Mouse (Mus musculus) liver, embryonic 16.5 days (tissue): ENCODE results near the gene Klrg1. TPM values are rescaled to one million over a fixed set of nuclear protein-coding genes. Genes with fewer than 3 reads are reported as not detected.

Source experiments
- ATAC-seq: fragments of 200-750 bp; cut with Nextera tagmentation; 2 replicates; pipeline ENCODE4 v1.8.0; 2017; ENCODE audit warnings: low read depth, mild to moderate bottlenecking, moderate number of reproducible peaks, moderate library complexity
- H3K27ac ChIP-seq: fragments of 300-500 bp; sonication (generic); 2 replicates; pipeline ENCODE4 v1.5.1; 2014; ENCODE audit warnings: mild to moderate bottlenecking, low read length
- H3K27me3 ChIP-seq: fragments of 300-500 bp; sonication (generic); 2 replicates; pipeline ENCODE4 v1.6.1; 2014; ENCODE audit warnings: low read depth, low read length, mixed read lengths; ENCODE audit not compliant: control insufficient read depth, insufficient read depth
- H3K36me3 ChIP-seq: fragments of 300-500 bp; sonication (generic); 2 replicates; pipeline ENCODE4 v1.6.1; 2014; ENCODE audit warnings: mild to moderate bottlenecking; ENCODE audit not compliant: control insufficient read depth, insufficient read depth
- H3K4me1 ChIP-seq: fragments of 300-500 bp; sonication (generic); 2 replicates; pipeline ENCODE4 v1.6.1; 2014; ENCODE audit warnings: low read depth, low read length, mixed read lengths; ENCODE audit not compliant: control insufficient read depth
- H3K4me2 ChIP-seq: fragments of 300-500 bp; sonication (generic); 2 replicates; pipeline ENCODE4 v1.6.1; 2014; ENCODE audit warnings: low read depth, low read length, mixed read lengths
- H3K4me3 ChIP-seq: fragments of 300-500 bp; sonication (generic); 2 replicates; pipeline ENCODE4 v1.5.1; 2014; ENCODE audit warnings: low read depth, mild to moderate bottlenecking, low read length
- H3K9ac ChIP-seq: fragments of 300-500 bp; sonication (generic); 2 replicates; pipeline ENCODE4 v1.6.1; 2014; ENCODE audit warnings: low read depth, low read length
- H3K9me3 ChIP-seq: fragments of 300-500 bp; sonication (generic); replicated peaks from 2 replicates; pipeline ENCODE4 v1.6.1; 2016; ENCODE audit warnings: low read length; ENCODE audit not compliant: control insufficient read depth
- WGBS: fragments of 180-500 bp; shearing (Covaris S2); extraction: QIAGEN DNeasy Blood & Tissue Kit; methylation state at CpG from one replicate; pipeline ENCODE4 v1.1.7; 2014; ENCODE audit not compliant: insufficient replicate concordance; 5-methylcytosine and 5-hydroxymethylcytosine counted together
- polyA plus RNA-seq: library from polyadenylated mRNA; unstranded; fragments of >200 nt; fragmentation: Nextera tagmentation; extraction: Ambion mirVana; gene quantifications from 2 replicates; pipeline ENCODE4 v1.2.1, GENCODE M21; 2015

The Klrg1 gene
- polyA plus RNA-seq, 1 experiment from 2014 or later, result not detected

DNA sequence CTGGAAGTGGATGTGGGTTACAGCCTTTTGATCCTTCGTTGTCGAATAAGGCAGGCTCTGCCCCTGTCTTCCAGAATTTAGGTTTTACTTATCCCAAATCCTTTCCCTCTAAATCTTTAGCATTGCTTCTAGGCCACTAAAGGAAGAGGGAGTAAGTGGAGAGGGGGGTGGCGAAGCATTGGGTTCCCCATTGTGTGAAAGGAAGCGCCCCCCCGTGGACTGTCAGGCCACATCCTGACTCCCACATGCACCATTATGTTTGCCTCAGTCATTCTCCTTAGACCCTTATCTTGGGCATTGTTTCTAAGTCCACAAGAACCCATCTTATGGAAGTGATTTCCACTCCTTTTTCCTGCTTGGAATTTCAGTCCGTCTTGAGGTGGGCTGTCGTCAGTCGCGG lies 12.6 kb upstream of the Klrg1 start:
- no peak overlapping the region for H3K4me3 ChIP-seq
- 36% methylated on average over 9 of the region's 9 CpGs for WGBS
- no peaks in the 10 kb centered on the region for H3K27me3 ChIP-seq
- no peaks in the 10 kb centered on the region for H3K4me1 ChIP-seq
- H3K36me3 ChIP-seq, result no peaks in the 10 kb centered on the region
- H3K9ac ChIP-seq, result no peak overlapping the region
- no peaks in the 10 kb centered on the region for H3K9me3 ChIP-seq
- no peak overlapping the region for H3K4me2 ChIP-seq
- H3K27ac ChIP-seq, result no peak overlapping the region
- no peak for ATAC-seq

DNA sequence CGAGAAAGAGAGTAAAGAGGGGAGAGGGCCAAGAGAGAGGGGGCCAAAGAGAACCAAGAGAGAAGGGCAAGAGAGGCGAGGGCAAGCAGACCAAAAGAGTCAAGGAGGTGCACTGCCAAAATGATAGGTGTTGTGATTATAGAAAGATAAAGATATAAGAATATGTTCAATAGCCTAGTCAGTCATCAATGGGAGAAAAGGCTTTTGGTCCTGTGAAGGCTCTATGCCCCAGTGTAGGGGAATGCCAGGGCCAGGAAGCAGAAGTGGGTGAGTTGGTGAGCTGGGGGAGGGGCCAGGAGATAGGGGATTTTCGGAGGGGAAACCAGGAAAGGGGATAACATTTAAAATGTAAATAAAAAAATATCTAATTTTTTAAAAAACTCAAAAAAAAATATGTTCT lies 11.6 kb upstream of the Klrg1 start:
- Histone ChIP-seq H3K4me3 (no peak overlapping the region), H3K4me1 (no peaks in the 10 kb centered on the region), H3K9ac (no peak overlapping the region), H3K9me3 (no peaks in the 10 kb centered on the region), H3K27ac (no peak overlapping the region), H3K4me2 (no peak overlapping the region), H3K36me3 (no peaks in the 10 kb centered on the region), H3K27me3 (no peaks in the 10 kb centered on the region)
- ATAC-seq, result no peak
- 36% methylated on average over 3 of the region's 3 CpGs for whole genome bisulfite sequencing

DNA sequence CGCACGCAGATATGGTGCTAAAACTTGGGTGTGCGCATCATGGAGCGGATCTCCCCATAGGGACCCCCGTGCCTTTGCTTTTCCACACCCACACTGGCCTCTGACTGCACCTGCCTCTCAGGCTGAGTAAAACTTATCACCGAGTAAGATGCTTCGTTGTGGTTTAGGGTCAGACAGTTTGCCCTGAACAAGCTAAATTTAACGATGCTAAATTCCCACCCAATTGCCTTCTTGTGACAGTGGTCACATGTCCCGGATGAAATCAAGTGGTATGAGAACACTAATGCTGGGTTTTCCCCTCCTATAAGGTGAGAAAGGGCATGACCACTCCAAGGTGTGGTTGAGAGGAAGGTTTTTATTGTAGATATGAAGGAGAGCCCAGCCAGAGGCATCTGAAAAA lies 11.1 kb upstream of the Klrg1 start:
- H3K4me1 ChIP-seq, result no peaks in the 10 kb centered on the region
- no peaks in the 10 kb centered on the region for H3K36me3 ChIP-seq
- no peak overlapping the region for H3K9ac ChIP-seq
- no peak for ATAC-seq
- WGBS, result 52% methylated on average over 9 of the region's 9 CpGs
- H3K4me3 ChIP-seq, result no peak overlapping the region
- no peaks in the 10 kb centered on the region for H3K27me3 ChIP-seq
- no peaks in the 10 kb centered on the region for H3K9me3 ChIP-seq
- H3K4me2 ChIP-seq, result no peak overlapping the region
- H3K27ac ChIP-seq, result no peak overlapping the region

DNA sequence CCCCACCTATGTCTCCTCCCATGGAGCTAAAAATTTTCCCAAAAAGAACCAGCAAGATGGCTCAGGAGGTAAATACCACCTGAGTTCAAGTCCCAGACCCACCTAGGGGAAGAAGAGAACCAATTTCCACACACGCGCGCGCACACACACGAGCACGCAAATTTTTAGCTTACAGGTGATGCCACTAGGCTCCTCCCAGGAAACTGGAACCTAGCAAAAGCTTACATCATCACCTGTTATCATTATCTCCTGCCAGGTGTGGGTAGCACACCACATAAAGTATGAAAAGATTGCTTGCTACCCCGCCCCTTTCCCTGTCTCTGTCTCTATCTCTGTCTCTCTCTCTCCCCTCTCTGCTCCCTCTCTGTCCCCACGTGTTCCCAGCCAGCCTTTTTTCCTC lies 10.4 kb upstream of the Klrg1 start:
- H3K9me3 ChIP-seq, result no peaks in the 10 kb centered on the region
- no peak; the same call in 1 of the 2 replicates for ATAC-seq
- 80% methylated on average over 8 of the region's 8 CpGs for WGBS
- H3K4me1 ChIP-seq, result no peaks in the 10 kb centered on the region
- no peak overlapping the region for H3K4me2 ChIP-seq
- no peak overlapping the region for H3K9ac ChIP-seq
- no peak overlapping the region for H3K4me3 ChIP-seq
- H3K36me3 ChIP-seq, result no peaks in the 10 kb centered on the region
- no peak overlapping the region for H3K27ac ChIP-seq
- no peaks in the 10 kb centered on the region for H3K27me3 ChIP-seq

DNA sequence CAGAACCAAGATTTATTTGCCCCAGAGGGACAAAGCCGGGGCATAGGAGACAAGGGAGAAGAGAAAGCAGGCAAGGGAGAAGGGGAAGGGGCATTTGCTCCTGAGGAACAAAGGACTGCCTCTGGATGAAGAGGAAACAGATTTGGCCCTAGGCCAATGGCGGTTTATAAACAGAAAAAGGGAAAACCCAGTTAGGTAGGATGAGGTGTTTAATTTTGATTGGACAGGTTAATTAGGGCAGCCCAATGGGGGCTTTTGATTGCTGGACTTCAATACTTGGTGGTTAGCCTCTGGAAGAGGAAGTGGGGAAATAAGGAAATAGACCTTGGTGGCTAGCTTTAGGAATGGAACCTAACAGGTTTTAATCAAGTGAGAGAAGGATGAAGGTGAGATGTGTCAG lies 9.5 kb upstream of the Klrg1 start:
- Histone ChIP-seq H3K9me3 (no peaks in the 10 kb centered on the region), H3K27me3 (no peaks in the 10 kb centered on the region), H3K4me3 (no peak overlapping the region), H3K27ac (no peak overlapping the region), H3K4me2 (no peak overlapping the region), H3K4me1 (no peaks in the 10 kb centered on the region), H3K36me3 (no peaks in the 10 kb centered on the region), H3K9ac (no peak overlapping the region)
- WGBS, result 37% methylated on average over 2 of the region's 2 CpGs
- ATAC-seq, result no peak

DNA sequence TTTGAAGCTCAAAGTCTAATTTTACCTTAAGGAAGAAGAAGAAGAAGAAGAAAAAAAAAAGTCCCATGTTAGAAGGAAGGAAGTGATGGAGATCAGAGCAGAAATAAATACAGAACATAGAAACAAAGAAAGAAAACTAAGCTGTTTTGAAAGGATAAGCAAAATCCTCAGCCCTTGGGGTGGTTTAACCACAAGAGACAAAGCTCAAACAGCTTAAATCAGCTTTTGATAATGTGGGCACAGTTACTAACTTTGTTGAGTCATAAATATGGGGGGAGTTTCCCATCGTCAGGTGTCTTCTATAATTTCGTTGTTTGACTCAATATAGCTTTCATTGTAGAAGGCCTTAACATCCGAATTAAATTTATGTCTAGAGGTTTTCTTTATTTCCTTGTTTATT lies 9.1 kb upstream of the Klrg1 start:
- H3K4me2 ChIP-seq, result no peak overlapping the region
- no peaks in the 10 kb centered on the region for H3K27me3 ChIP-seq
- H3K4me3 ChIP-seq, result no peak overlapping the region
- H3K27ac ChIP-seq, result no peak overlapping the region
- no peaks in the 10 kb centered on the region for H3K9me3 ChIP-seq
- 42% methylated on average over 3 of the region's 3 CpGs for WGBS
- no peaks in the 10 kb centered on the region for H3K36me3 ChIP-seq
- no peaks in the 10 kb centered on the region for H3K4me1 ChIP-seq
- ATAC-seq, result no peak
- H3K9ac ChIP-seq, result no peak overlapping the region

DNA sequence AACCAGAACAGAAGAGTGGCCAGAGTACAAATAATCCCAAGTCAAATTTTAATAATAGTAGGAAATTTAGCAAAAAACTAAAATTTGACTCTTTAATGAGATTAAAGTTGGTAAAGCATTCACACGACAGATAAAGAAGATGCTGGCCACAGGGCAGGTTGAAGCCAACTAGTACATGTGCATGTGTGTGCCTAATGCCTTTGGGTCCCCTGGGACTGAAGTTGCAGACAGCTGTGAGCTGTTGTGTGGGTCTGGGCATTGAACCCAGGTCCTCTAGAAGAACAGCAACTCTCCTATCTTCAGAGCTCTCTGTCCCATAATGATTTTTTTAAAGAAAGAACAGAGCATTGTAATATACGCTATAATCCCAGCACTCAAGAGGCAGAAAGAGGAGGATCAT lies 8.6 kb upstream of the Klrg1 start:
- H3K4me1 ChIP-seq, result no peaks in the 10 kb centered on the region
- H3K4me2 ChIP-seq, result no peak overlapping the region
- H3K9me3 ChIP-seq, result no peaks in the 10 kb centered on the region
- H3K4me3 ChIP-seq, result no peak overlapping the region
- 63% methylated on average over 2 of the region's 2 CpGs for WGBS
- ATAC-seq, result no peak
- H3K27me3 ChIP-seq, result no peaks in the 10 kb centered on the region
- no peaks in the 10 kb centered on the region for H3K36me3 ChIP-seq
- no peak overlapping the region for H3K27ac ChIP-seq
- H3K9ac ChIP-seq, result no peak overlapping the region

DNA sequence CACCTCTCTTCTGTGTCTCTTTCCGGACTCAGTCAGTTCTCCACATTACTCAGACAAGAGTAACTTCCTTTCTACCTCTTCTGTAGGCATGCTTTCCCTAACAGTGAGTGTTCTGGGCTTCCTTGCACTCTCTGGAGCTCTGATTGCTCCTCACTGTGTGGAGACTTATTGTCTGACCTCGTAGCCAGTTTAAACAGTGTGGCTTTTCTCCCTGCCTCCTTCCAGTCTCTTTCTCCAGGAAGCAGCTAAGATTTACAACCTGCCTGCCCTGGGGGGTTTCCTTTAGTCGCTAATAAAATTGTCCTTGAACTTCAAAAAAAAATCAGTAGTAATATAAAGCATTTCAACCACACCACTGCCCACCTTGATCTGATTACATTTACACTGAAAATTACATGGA lies 7.6 kb upstream of the Klrg1 start:
- WGBS, result 23% methylated on average over 3 of the region's 3 CpGs
- Histone ChIP-seq H3K4me1 (no peaks in the 10 kb centered on the region), H3K9me3 (no peaks in the 10 kb centered on the region)

DNA sequence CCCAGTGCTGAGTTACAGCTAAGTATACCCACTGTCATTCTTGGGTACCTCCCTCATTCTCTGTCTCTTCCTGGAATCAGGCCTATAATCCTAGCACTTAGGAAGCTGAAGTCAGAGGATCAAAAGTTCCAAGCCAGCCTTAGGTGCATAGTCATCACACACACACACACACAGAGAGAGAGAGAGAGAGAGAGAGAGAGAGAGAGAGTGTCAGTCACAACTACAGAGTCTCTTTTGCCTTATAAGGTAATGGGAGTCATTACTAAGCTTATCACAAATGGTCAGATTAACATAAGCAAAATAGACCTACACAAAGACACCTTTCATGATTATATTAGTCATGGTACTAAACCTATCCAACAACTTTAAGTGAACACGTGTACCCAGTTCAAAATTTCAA lies 6.6 kb upstream of the Klrg1 start:
- no peaks in the 10 kb centered on the region for H3K4me1 ChIP-seq
- no peak overlapping the region for H3K4me3 ChIP-seq
- no peak overlapping the region for H3K4me2 ChIP-seq
- no peaks in the 10 kb centered on the region for H3K36me3 ChIP-seq
- no peaks in the 10 kb centered on the region for H3K27me3 ChIP-seq
- no peaks in the 10 kb centered on the region for H3K9me3 ChIP-seq
- no peak overlapping the region for H3K9ac ChIP-seq
- no peak for ATAC-seq
- no peak overlapping the region for H3K27ac ChIP-seq
- 44% methylated on average over 1 of the region's 1 CpGs for WGBS

More for the DNA sequence above, 7.6 kb upstream of the Klrg1 start:
- Histone ChIP-seq H3K9ac (no peak overlapping the region), H3K27ac (no peak overlapping the region), H3K4me2 (no peak overlapping the region), H3K27me3 (no peaks in the 10 kb centered on the region), H3K36me3 (no peaks in the 10 kb centered on the region), H3K4me3 (no peak overlapping the region)
- ATAC-seq, result no peak

DNA sequence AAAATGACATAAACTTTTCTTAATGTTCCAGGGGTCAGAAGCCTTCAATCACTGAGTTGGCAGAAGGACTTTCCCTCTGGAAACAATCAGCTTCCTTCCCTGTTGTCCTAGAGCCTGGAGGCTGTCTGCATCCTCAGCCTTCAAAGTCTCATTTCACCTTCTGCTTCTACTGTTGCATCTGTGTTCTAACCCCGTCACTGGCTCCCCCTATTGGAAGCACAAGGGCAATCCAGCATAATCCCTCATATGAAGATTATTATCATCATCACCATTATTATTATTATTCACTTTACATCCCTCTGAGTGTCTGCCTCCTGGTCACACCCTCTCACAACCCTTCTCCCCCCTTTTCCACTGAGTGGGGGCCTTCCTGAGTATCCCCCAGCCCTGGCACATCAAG lies 5.6 kb upstream of the Klrg1 start:
- Histone ChIP-seq H3K9ac (no peak overlapping the region), H3K27me3 (no peaks in the 10 kb centered on the region), H3K9me3 (no peaks in the 10 kb centered on the region), H3K4me2 (no peak overlapping the region), H3K27ac (no peak overlapping the region), H3K4me3 (no peak overlapping the region), H3K4me1 (no peaks in the 10 kb centered on the region), H3K36me3 (no peaks in the 10 kb centered on the region)
- ATAC-seq, result no peak
- 28% methylated on average over 1 of the region's 1 CpGs for WGBS
